ENCODE assay signal across 11 mouse cellular contexts in genomic region chr11:46077732-46078375, GRCm38 (mm10). TPM values are rescaled to one million over a fixed set of nuclear protein-coding genes. Genes with fewer than 3 reads are reported as not detected.
DNase-seq lines count a peak whose midpoint lies in the region; ATAC-seq lines count a peak whose summit lies in the region.
"Had no signal": no experiment of that assay in that cellular context is flagged by ENCODE, and none has a peak within 500 bp of the region (broad histone marks: within the 10 kb centered on the region; RNA-seq: fewer than 3 reads in every experiment).

No protein-coding gene starts in this region.

- no peak for DNase-seq in heart, postnatal 10 days
- DNase-seq in c-Kit-positive CD71-positive TER-119-negative erythroid progenitor cells, embryonic 14.5 days (ENCODE audit: low read depth): peak; percentile 81
- no peak for DNase-seq in left cerebral cortex, postnatal 4 days
- no peak for DNase-seq in cerebellum, adult 8-10 months
- DNase-seq: cerebellum, adult 11 months; layer of hippocampus, postnatal 36 days; thymus, adult 18-20 months had no signal

- ATAC-seq in heart, embryonic 14.5 days (ENCODE audit: insufficient number of reproducible peaks, insufficient read depth, low FRiP score, low read depth): peak; percentile 46; the same call in 1 of the 2 replicates
- peak; percentile 78 for ATAC-seq in kidney, embryonic 16.5 days (ENCODE audit: low FRiP score, low TSS enrichment)
- peak; percentile 99 for ATAC-seq in megakaryocyte-erythroid progenitor cell, adult 5-6 weeks (replicated peaks; ENCODE audit: low FRiP score, low TSS enrichment, poor library complexity, severe bottlenecking)

- H3K27me3 ChIP-seq in heart, embryonic 14.5 days (ENCODE audit: control insufficient read depth, insufficient read depth, low read length): no peaks in the 10 kb centered on the region
- no peaks in the 10 kb centered on the region for H3K27me3 ChIP-seq in kidney, embryonic 16.5 days (ENCODE audit: insufficient read depth, low read length)

- WGBS in heart, embryonic 14.5 days: 57% methylated on average over 7 of the region's 7 CpGs
- WGBS in kidney, embryonic 16.5 days: 74% methylated on average over 7 of the region's 7 CpGs

- peaks cover 71% of the 10 kb centered on the region for H3K36me3 ChIP-seq in heart, embryonic 14.5 days (ENCODE audit: control insufficient read depth, insufficient read depth, low read length)
- peaks cover 17% of the 10 kb centered on the region for H3K36me3 ChIP-seq in kidney, embryonic 16.5 days (ENCODE audit: insufficient read depth, low read length)

- peak overlapping the region; percentile 34 to 47; a peak in 3 of 4 replicates for H3K27ac ChIP-seq in heart, embryonic 14.5 days (replicated peaks in 1 of 2; ENCODE audit: control insufficient read depth in 1 of 2, insufficient read depth in 1 of 2, low read depth in 2 of 2, low read length in 2 of 2)
- H3K27ac ChIP-seq in kidney, embryonic 16.5 days (ENCODE audit: low read length): no peak overlapping the region
- H3K27ac ChIP-seq: midbrain, embryonic 10.5 days had no signal

- no peak overlapping the region for H3K4me3 ChIP-seq in heart, embryonic 14.5 days (ENCODE audit: control insufficient read depth in 1 of 2, insufficient read depth in 1 of 2, low read depth in 1 of 2, low read length in 2 of 2)
- H3K4me3 ChIP-seq in kidney, embryonic 16.5 days (ENCODE audit: low read length): no peak overlapping the region
- H3K4me3 ChIP-seq: midbrain, embryonic 10.5 days had no signal

- H3K9ac ChIP-seq in heart, embryonic 14.5 days (ENCODE audit: low read length): no peak overlapping the region
- no peak overlapping the region for H3K9ac ChIP-seq in kidney, embryonic 16.5 days (replicated peaks; ENCODE audit: low read length)

- H3K9me3 ChIP-seq in heart, embryonic 14.5 days (ENCODE audit: control insufficient read depth, low read length): no peaks in the 10 kb centered on the region; the same call in 1 of the 2 replicates
- H3K9me3 ChIP-seq in kidney, embryonic 16.5 days (ENCODE audit: low read length): no peaks in the 10 kb centered on the region

- intact Hi-C loops in heart, postnatal 10 days (cut with DNase I): no loop called here
- intact Hi-C loops in left cerebral cortex, postnatal 4 days (cut with DNase I): no loop called here

- no peak overlapping the region for H3K4me2 ChIP-seq in heart, embryonic 14.5 days (ENCODE audit: low read length)
- H3K4me2 ChIP-seq in kidney, embryonic 16.5 days (replicated peaks; ENCODE audit: low read depth, low read length): no peak overlapping the region

- peaks cover 16 to 50% of the 10 kb centered on the region in 2 experiments for H3K4me1 ChIP-seq in heart, embryonic 14.5 days (ENCODE audit: control insufficient read depth in 2 of 2, insufficient read depth in 2 of 2, low read length in 2 of 2)
- H3K4me1 ChIP-seq in kidney, embryonic 16.5 days (ENCODE audit: insufficient read depth, low read length): peaks cover 15% of the 10 kb centered on the region

RNA-seq across cellular contexts. Expression of gene Adam19, which starts 22.1 kb away (rescaled TPM):
- polyA plus RNA-seq in heart, embryonic 14.5 days (2014; fragmentation: Nextera tagmentation; extraction: Ambion mirVana): 21.1 and 22.7 TPM in 2 replicates
- total RNA-seq in heart, postnatal 10 days (2021): 100 to 1,000 TPM; 115 to 153 TPM
- polyA plus RNA-seq in kidney, embryonic 16.5 days (2015; fragmentation: Nextera tagmentation; extraction: Ambion mirVana): 16.5 and 18.0 TPM in 2 replicates
- total RNA-seq in megakaryocyte-erythroid progenitor cell, adult 5-6 weeks (2014; fragmentation: Nextera tagmentation): 0.20 and 0.92 TPM in 2 replicates
- not detected in 2 replicates for total RNA-seq in megakaryocyte-erythroid progenitor cell, adult 5-6 weeks (2017)
- total RNA-seq in left cerebral cortex, postnatal 4 days (2021): 10 to 100 TPM; 40.0 to 44.9 TPM

RNA-seq across cellular contexts. Expression of gene Gm12166, which starts 25.7 kb away (rescaled TPM):
- polyA plus RNA-seq in heart, embryonic 14.5 days (2014; fragmentation: Nextera tagmentation; extraction: Ambion mirVana): 4.6 and 4.9 TPM in 2 replicates
- total RNA-seq in heart, postnatal 10 days (2021): 1 to 10 TPM; 2.5 to 3.4 TPM
- 3.4 and 11.5 TPM in 2 replicates for polyA plus RNA-seq in kidney, embryonic 16.5 days (2015; fragmentation: Nextera tagmentation; extraction: Ambion mirVana)
- 8.4 TPM in 1 of 2 replicates, not detected in the other for total RNA-seq in megakaryocyte-erythroid progenitor cell, adult 5-6 weeks (2014; fragmentation: Nextera tagmentation)
- total RNA-seq in megakaryocyte-erythroid progenitor cell, adult 5-6 weeks (2017): 7.6 and 8.1 TPM in 2 replicates
- 1 to 10 TPM; 2.2 to 4.4 TPM for total RNA-seq in left cerebral cortex, postnatal 4 days (2021)

Comparison
In these comparisons a context has a peak if more than half of its experiments do, and no peak if none do; other contexts are left out.
1. ATAC-seq: peak in every context shown above with its lines; median percentile 99 in megakaryocyte-erythroid progenitor cell, adult 5-6 weeks; 78 in kidney, embryonic 16.5 days; 46 in heart, embryonic 14.5 days.
2. RNA of gene Adam19, which starts 22.1 kb away (total RNA-seq): 115 to 153 TPM in heart, postnatal 10 days and 40.0 to 44.9 TPM in left cerebral cortex, postnatal 4 days; 0.20 to 0.92 TPM in megakaryocyte-erythroid progenitor cell, adult 5-6 weeks; every median in the first group is over 10 times any median in the second.